Mouse (Mus musculus): ENCODE data around the gene Serac1. TPM values are rescaled to one million over a fixed set of nuclear protein-coding genes. Genes with fewer than 3 reads are reported as not detected.

Serac1 gene
- polyA plus RNA-seq, 1 experiment from 2014 or later, result 12.4 TPM

GRCm38 (mm10) chr17:6014985-6015384, 64.6 kb downstream of the Serac1 start:
- no peak overlapping the region for H3K9ac ChIP-seq
- no peaks in the 10 kb centered on the region for H3K27me3 ChIP-seq
- WGBS, result 88% methylated on average over 4 of the region's 4 CpGs
- H3K27ac ChIP-seq, result no peak overlapping the region
- H3K9me3 ChIP-seq, result no peaks in the 10 kb centered on the region
- H3K4me2 ChIP-seq, result no peak overlapping the region
- no peak for ATAC-seq (ENCODE audit: low FRiP score)
- no peak overlapping the region for H3K4me3 ChIP-seq (replicated peaks)
- H3K4me1 ChIP-seq, result no peaks in the 10 kb centered on the region; the same call in 1 of the 2 replicates
- H3K36me3 ChIP-seq (replicated peaks), result no peaks in the 10 kb centered on the region

- H3K9ac ChIP-seq, result no peak overlapping the region
- no peak overlapping the region for H3K27ac ChIP-seq
- H3K4me2 ChIP-seq, result no peak overlapping the region
- no peaks in the 10 kb centered on the region for H3K36me3 ChIP-seq (replicated peaks)
- H3K4me1 ChIP-seq, result no peaks in the 10 kb centered on the region; the same call in 1 of the 2 replicates
- H3K27me3 ChIP-seq, result no peaks in the 10 kb centered on the region
- no peak for ATAC-seq (ENCODE audit: low FRiP score)
- WGBS, result 81% methylated on average over 4 of the region's 4 CpGs
- no peaks in the 10 kb centered on the region for H3K9me3 ChIP-seq
- no peak overlapping the region for H3K4me3 ChIP-seq (replicated peaks)
These were observed 66.5 kb downstream of the Serac1 start for GRCm38 (mm10) chr17:6013079-6013478.

DNA sequence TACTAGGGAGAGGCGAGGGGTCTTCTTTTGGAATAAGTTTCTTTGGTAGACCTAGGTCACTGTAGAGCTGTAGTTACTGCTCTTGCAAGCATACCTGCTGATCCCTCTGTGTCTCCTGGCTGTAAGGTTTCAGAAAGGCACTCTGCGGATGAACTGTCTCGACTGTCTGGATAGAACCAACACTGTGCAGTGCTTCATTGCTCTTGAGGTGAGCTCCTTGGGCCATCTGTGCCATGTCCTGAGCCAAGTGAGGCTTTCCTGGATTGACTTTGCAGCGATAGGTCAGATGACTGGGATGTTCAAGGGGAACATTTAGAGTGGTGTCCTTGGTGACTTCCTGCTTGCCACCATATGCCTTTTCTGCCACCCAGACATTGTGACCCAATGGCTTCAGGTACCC, 69.9 kb downstream of the Serac1 start:
- 91% methylated on average over 4 of the region's 4 CpGs for WGBS

GRCm38 (mm10) chr17:6008590-6008989, 71.0 kb downstream of the Serac1 start:
- 89% methylated on average over 11 of the region's 11 CpGs for WGBS
- no peaks in the 10 kb centered on the region for H3K36me3 ChIP-seq (replicated peaks)
- no peak overlapping the region for H3K27ac ChIP-seq
- ATAC-seq (ENCODE audit: low FRiP score), result no peak
- H3K4me2 ChIP-seq, result no peak overlapping the region
- no peaks in the 10 kb centered on the region for H3K27me3 ChIP-seq
- H3K9me3 ChIP-seq, result no peaks in the 10 kb centered on the region
- no peak overlapping the region for H3K9ac ChIP-seq
- peaks cover 12% of the 10 kb centered on the region for H3K4me1 ChIP-seq
- no peak overlapping the region for H3K4me3 ChIP-seq (replicated peaks)

More for the DNA sequence above, 69.9 kb downstream of the Serac1 start:
- H3K27me3 ChIP-seq, result no peaks in the 10 kb centered on the region
- no peak overlapping the region for H3K9ac ChIP-seq
- no peaks in the 10 kb centered on the region for H3K9me3 ChIP-seq
- H3K27ac ChIP-seq, result no peak overlapping the region
- H3K4me3 ChIP-seq (replicated peaks), result no peak overlapping the region
- no peaks in the 10 kb centered on the region for H3K36me3 ChIP-seq (replicated peaks)
- H3K4me2 ChIP-seq, result no peak overlapping the region
- ATAC-seq (ENCODE audit: low FRiP score), result no peak
- peaks cover 12% of the 10 kb centered on the region for H3K4me1 ChIP-seq

DNA sequence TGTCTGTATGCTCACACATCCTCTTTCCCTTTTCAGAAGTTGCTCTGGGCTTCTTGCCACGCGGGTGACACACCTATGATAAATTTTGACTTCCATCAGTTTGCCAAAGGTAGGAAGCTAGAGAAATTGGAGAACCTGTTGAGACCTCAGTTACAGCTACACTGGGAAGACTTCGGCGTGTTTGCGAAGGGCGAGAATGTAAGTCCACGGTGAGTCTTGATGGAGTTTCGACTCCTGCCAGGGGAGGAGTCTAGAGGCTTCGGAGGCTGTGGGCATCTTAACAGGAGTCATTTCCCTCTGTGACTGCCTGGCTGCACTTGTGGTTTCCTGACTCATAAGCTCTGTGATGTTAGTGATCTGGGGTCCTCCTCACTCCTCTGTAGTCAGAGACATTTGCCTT, 71.6 kb downstream of the Serac1 start:
- Histone ChIP-seq H3K4me1 (peaks cover 12% of the 10 kb centered on the region), H3K9ac (no peak overlapping the region), H3K36me3 (replicated peaks) (no peaks in the 10 kb centered on the region), H3K9me3 (no peaks in the 10 kb centered on the region), H3K4me2 (no peak overlapping the region), H3K27ac (no peak overlapping the region), H3K27me3 (no peaks in the 10 kb centered on the region), H3K4me3 (replicated peaks) (no peak overlapping the region)
- WGBS, result 91% methylated on average over 9 of the region's 9 CpGs
- ATAC-seq (ENCODE audit: low FRiP score), result no peak

DNA sequence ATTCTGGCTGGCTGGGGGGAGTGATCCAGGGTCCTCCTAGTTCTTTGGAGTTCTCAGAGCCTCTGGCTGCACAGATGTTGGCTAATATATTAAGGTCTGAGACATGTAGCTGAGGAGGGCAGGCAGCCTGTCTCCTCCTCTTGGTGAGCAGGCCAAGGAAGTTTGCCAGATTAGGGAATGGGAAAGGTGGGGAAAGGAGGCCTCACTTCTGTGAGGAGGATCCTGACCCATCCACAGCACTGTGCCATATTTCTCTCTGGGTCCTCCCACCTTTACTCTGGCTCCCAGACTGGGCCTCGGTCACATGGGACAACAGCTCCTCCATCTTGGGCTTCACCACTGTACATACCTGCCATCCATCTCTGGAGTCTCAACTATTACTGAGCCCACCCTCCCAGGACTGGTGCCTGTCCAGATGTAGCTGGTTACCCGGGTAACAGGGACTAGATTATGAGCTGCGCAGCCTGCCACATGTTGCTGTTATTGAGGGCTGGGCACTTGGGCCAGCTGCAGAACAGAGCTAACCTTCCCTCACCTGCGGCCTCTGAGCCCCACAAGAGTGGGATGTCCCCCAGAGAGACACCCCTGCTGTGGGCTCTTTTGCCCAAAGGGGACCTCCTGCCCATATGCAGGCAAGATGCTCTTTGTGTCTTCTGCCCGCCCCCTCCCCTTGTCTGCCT, 72.3 kb downstream of the Serac1 start:
- H3K36me3 ChIP-seq (replicated peaks), result no peaks in the 10 kb centered on the region
- H3K9ac ChIP-seq, result no peak overlapping the region
- H3K4me2 ChIP-seq, result no peak overlapping the region
- H3K4me3 ChIP-seq (replicated peaks), result no peak overlapping the region
- WGBS, result 85% methylated on average over 5 of the region's 5 CpGs
- no peak for ATAC-seq (ENCODE audit: low FRiP score)
- peaks cover 12% of the 10 kb centered on the region for H3K4me1 ChIP-seq
- H3K9me3 ChIP-seq, result no peaks in the 10 kb centered on the region
- H3K27me3 ChIP-seq, result no peaks in the 10 kb centered on the region
- H3K27ac ChIP-seq, result no peak overlapping the region

DNA sequence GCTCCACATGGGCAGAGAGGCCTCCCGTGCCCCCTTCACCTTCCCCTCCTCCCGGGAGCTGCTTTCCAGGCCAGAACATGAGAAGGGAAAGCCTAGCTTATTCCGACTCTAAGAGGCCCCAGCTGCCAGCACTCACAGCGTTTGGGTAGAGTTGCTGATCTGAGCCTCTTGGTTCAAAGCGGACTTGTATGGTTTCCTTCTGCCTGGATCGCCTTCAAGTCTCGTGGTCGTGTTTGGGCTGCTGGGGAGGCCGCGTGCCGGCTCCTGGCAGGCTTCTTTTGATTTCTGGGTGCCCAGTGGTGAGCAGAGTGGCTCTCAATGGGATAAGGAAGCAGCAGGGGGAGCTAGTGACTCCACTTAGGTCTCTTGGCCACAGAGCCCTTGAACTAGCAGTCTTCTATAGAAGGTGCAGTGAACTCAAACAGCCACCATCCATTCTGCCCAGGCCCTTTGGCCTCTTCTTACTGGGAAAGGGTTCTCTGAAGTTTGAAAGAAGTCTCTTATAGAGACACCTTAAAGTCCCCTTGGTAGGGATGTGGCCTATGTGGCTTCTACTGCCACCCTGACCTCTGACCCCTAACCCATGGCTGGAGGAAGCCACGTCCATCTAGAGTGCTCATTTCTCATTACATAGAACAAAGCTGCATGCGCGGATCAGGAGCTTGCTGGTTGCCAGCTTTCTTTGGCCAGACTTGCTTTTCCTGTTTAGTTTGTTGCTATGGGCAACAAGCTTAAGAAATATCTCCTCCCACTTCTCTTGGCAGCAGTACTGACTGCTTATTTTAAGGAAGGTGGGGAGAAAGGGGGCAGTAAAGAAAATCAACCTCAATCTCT, 73.7 kb downstream of the Serac1 start:
- no peak overlapping the region for H3K9ac ChIP-seq
- WGBS, result 28% methylated on average over 14 of the region's 14 CpGs
- no peaks in the 10 kb centered on the region for H3K9me3 ChIP-seq
- H3K4me2 ChIP-seq, result peak overlapping the region; percentile 8; the same call in 1 of the 2 replicates
- peaks cover 12% of the 10 kb centered on the region for H3K4me1 ChIP-seq
- no peak overlapping the region for H3K27ac ChIP-seq
- H3K36me3 ChIP-seq (replicated peaks), result no peaks in the 10 kb centered on the region
- H3K27me3 ChIP-seq, result no peaks in the 10 kb centered on the region
- no peak for ATAC-seq (ENCODE audit: low FRiP score)
- H3K4me3 ChIP-seq (replicated peaks), result no peak overlapping the region

DNA sequence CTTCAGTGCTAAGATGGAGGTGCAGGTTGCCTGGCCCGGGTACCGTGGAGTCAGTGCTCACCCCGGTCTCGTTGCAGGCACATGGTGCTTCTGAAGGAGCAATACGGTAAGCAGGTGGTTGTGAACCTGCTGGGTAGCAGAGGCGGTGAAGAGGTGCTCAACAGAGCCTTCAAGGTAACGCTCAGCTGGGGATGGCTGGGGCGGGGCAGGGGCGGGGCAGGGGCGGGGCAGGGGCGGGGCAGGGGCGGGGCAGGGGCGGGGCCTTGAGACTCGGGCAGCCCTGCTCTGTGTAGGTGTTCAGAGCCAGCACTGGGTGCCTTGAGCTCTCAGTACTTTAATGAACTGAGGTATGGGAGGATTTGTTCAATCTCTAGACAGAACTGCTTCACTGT, 74.3 kb downstream of the Serac1 start:
- H3K4me3 ChIP-seq (replicated peaks), result no peak overlapping the region
- H3K27me3 ChIP-seq, result no peaks in the 10 kb centered on the region
- no peak overlapping the region for H3K9ac ChIP-seq
- H3K27ac ChIP-seq, result no peak overlapping the region
- H3K36me3 ChIP-seq (replicated peaks), result no peaks in the 10 kb centered on the region
- 20% methylated on average over 8 of the region's 14 CpGs for WGBS
- H3K9me3 ChIP-seq, result no peaks in the 10 kb centered on the region
- peak overlapping the region; percentile 8 for H3K4me2 ChIP-seq
- ATAC-seq (ENCODE audit: low FRiP score), result 0 out of 2 replicates have a peak, but pooled peaks have one; percentile 30
- H3K4me1 ChIP-seq, result peaks cover 12% of the 10 kb centered on the region

DNA sequence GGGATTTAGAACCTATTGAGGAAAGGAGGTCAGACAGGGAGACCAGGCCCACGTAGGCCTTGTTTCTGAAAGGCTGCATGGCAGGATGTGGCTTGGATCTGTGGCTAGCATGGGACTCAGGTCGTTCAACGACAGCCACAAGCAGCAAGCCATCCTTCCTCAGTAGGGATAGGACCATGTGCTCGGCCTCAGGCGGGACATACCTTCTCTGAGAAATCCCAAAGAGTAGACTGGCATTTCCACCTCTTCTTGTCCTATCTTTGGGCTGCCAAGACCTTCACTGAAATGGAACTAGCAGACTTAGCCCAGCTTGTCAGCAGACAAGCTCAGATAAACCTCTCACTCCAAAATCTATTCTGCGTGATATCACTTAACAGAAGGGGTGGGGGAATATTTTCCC, 75.9 kb downstream of the Serac1 start:
- H3K27me3 ChIP-seq, result no peaks in the 10 kb centered on the region
- H3K9me3 ChIP-seq, result no peaks in the 10 kb centered on the region
- H3K9ac ChIP-seq, result no peak overlapping the region
- H3K36me3 ChIP-seq (replicated peaks), result no peaks in the 10 kb centered on the region
- H3K4me1 ChIP-seq, result peaks cover 12% of the 10 kb centered on the region
- 88% methylated on average over 6 of the region's 6 CpGs for WGBS
- H3K4me2 ChIP-seq, result no peak overlapping the region
- no peak for ATAC-seq (ENCODE audit: low FRiP score)
- no peak overlapping the region for H3K4me3 ChIP-seq (replicated peaks)
- H3K27ac ChIP-seq, result no peak overlapping the region

GRCm38 (mm10) chr17:6002563-6002962, 77.0 kb downstream of the Serac1 start:
- ATAC-seq (ENCODE audit: low FRiP score), result no peak
- Histone ChIP-seq H3K9ac (no peak overlapping the region), H3K4me3 (replicated peaks) (no peak overlapping the region), H3K27me3 (no peaks in the 10 kb centered on the region), H3K36me3 (replicated peaks) (no peaks in the 10 kb centered on the region), H3K4me1 (peaks cover 12% of the 10 kb centered on the region), H3K27ac (no peak overlapping the region), H3K9me3 (no peaks in the 10 kb centered on the region), H3K4me2 (no peak overlapping the region)
- 91% methylated on average over 6 of the region's 6 CpGs for WGBS

DNA sequence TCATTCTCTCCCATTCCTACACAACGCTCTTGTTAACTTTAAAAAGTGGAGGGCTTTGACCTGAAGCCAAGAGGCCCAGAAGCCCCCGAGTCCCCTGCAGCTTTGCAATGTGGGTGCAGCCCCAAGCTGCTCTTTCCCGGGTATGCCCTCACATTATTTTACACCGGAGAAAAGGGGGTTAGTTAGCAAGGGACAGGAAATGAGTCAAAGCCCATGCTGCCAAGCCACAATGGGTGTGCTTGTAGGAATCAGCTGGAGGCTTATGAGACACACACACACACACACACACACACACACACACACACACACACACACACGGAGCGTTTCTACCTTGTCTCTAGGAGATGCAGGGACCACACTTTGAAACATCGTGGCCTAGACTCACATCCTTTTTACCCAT, 77.7 kb downstream of the Serac1 start:
- Histone ChIP-seq H3K4me3 (replicated peaks) (no peak overlapping the region), H3K27ac (no peak overlapping the region), H3K9ac (no peak overlapping the region), H3K9me3 (no peaks in the 10 kb centered on the region), H3K4me2 (no peak overlapping the region), H3K27me3 (no peaks in the 10 kb centered on the region), H3K4me1 (peaks cover 12% of the 10 kb centered on the region), H3K36me3 (replicated peaks) (no peaks in the 10 kb centered on the region)
- ATAC-seq (ENCODE audit: low FRiP score), result no peak
- WGBS, result 90% methylated on average over 7 of the region's 7 CpGs

DNA sequence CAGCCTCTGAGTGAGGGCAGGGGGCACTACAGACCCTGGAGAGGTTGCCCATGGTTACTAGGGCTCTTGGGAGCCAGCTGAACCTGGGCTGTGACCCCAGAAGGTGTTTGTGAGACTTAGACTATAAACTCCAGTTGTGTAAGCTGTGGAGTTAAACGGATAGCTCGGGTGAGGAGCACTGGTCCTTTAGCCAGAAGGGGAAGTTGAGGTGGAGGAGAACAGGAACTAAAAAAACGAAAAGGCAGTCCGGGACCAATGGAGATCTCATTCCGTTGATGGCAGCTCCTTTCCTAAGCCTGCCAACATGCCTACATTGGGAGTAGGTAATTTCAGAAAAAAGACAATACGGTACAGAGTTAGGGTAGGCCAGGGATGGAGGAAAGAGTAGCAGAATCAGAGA, 78.2 kb downstream of the Serac1 start:
- Histone ChIP-seq H3K9ac (no peak overlapping the region), H3K4me3 (replicated peaks) (no peak overlapping the region), H3K27ac (no peak overlapping the region), H3K4me2 (no peak overlapping the region), H3K9me3 (no peaks in the 10 kb centered on the region), H3K36me3 (replicated peaks) (no peaks in the 10 kb centered on the region), H3K27me3 (no peaks in the 10 kb centered on the region), H3K4me1 (peaks cover 12% of the 10 kb centered on the region)
- WGBS, result 83% methylated on average over 6 of the region's 6 CpGs
- ATAC-seq (ENCODE audit: low FRiP score), result no peak
